Mouse (Mus musculus) spleen, embryonic (tissue): ENCODE data around the gene G3bp2.
"Not testable (repeated sequence)": the region's sequence is repeated elsewhere in the genome, so short reads cannot be mapped to it uniquely, and the experiment has no call there.

ENCODE experiments used
- CTCF ChIA-PET: fragments of 350-600 bp; sonication (Branson Sonifier 250); formaldehyde crosslinking; loops from one replicate; lab custom pipeline; 2022; lab: Charles Lee

The G3bp2 gene

DNA sequence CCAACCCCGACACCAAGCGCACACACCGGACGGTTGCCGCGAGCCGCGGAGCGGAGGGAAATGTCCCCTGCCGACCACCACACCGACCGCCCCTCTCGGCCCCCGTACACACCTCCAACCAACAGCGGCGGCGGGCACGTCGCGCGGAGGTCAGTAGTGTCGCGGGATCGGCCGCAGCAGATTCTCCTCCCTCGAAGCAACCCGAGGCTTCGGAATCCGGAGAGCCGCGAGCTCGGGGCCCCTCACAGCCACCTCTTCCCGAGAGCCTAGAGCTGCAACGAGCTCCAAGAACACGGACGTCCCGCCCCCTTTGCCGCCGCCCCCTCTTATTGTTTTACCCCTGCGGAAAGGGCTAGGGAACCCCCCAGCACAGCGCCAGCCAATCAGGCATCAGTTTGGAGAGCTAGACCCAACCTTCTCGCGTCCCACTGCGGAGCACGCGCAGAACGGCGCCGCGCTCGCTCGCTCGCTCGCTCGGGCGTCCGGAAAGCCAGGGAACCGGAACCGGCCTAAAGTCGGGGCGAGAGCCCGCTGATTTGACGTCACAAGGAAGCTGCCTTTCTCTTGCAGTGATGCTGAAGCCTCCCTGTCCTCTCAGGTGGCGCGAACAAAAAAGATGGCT is at the start of gene G3bp2:
Gene G3bp2, minus strand, starts transcription at position 303 of the 622 bp plus-strand sequence.
- CTCF ChIA-PET = interaction anchor here (0.7 kb wide), 1 partner anchor 34 kb away, joined by 3 read pairs; no protein-coding TSS in a partner anchor

DNA sequence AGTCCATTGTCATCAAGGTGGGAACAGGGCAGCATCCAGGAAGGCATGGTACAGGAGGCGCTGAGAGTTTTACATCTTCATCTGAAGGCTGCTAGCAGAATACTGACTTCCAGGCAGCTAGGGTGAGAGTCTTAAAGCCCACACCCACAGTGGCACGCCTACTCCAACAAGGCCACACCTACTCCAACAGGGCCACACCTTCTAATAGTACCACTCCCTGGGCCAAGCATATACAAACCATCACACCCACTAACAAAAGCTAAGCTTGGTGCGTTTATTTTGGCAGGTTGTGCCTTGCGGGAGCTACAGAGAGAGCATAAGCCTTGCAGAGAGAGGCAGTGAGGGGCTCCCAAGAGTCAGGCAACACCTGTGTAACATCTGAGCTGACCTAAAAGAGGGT is 49.5 kb upstream of the G3bp2 start:
- CTCF ChIA-PET = not testable (repeated sequence)

DNA sequence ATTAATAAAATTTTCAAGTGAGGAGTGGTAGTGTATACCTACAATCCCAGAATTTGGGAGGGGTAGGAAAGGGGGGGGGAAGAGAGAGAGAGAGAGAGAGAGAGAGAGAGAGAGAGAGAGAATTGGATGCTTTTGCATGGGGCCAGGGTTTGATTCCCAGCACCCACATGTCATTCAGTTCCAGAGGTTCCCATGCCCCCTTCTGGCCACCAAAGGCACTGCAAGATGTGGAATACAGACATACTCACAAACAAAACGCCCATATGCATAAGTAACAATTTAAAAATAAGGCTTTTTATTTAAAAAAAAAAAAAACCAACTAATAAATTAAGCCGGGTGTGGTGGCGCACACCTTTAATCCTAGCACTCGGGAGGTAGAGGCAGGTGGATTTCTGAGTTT is 48.6 kb upstream of the G3bp2 start:
- CTCF ChIA-PET = no interaction called here

DNA sequence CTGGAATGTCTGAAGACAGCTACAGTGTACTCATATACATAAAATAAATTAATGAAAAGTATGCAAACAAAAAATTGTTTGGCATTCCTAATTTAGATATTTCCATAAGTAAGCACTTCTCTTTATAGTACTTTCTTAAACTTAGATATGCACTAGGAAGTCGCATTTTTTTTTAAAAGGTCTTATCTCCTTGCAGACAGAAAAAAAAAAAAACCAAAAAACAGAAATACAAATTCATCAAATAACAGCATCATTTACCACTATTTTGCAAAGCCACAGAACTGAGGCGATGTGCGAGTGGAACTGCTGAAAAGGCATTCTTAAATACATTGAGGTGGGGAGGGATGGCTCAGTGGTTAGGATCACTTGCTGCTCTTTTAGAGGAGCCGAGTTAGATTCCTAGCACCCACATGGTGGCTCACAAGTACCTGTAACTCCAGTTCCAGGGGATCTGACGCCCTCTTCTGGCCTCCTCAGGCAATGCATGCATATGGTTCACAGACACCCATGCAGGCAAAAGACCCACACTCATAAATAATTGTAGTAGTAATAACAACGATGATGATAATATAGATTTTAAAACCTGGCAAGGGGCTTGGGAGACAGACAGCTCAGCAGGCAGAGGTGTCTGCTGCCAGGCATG is 46.6 kb upstream of the G3bp2 start:
- CTCF ChIA-PET = no interaction called here

DNA sequence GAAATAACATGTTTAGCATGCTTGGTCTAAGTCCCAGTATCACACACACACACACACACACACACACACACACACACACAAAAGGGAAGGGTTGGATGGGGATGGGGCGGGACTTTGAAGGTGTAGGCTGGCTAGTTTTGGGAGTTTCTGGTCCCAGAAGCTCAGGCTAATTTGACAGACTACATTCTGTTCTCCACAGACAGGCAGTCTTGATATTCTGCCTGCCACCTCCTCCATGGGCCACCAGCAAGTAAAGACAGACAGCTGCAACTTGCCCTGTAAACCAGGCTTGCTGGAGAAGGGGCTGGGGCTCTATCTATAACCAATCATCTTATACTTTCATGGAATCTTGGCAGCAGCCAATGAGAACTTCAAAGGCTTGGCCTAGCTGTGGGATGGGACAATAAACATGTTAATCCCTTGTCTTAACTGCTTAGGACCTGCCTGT is 45.8 kb upstream of the G3bp2 start:
- CTCF ChIA-PET = no interaction called here

DNA sequence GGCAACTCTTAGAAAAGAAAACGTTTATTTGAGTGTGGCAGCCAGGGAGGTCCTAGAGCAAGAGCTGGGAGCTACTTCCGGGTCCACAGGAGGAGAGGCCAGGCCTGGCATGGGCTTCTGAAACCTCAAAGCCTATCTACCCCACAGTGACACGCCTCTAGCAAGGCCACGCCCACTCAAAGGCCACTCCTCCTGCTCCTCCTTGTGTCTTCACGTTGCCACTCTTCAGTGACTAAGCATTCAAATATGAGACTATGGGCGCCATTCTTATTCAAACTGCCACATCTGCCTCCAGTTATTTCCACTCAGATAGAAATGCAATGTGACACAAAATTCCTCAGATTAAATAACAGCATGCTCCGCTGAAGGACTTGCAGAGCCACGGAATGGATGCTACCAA is 45.1 kb upstream of the G3bp2 start:
- CTCF ChIA-PET = no interaction called here

DNA sequence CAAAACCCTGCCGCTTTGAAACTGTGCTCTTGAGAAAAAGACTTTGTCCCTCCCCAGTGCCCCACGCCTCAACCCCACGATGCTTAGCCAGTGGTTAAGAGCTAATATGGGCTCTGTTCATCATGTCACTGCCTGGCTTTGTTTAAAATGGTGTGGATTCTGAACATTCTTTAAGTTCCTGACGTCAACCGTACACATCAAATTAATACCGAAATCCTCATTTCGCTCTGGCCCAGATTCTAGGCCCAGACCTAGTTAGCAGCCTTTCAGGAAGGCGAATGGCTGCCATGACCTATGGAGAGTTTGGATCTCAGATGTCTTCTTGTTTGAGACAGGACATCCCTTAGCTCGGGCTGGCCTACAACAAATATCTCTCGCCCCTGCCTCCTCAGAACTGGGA is 44.2 kb upstream of the G3bp2 start:
- CTCF ChIA-PET = no interaction called here

DNA sequence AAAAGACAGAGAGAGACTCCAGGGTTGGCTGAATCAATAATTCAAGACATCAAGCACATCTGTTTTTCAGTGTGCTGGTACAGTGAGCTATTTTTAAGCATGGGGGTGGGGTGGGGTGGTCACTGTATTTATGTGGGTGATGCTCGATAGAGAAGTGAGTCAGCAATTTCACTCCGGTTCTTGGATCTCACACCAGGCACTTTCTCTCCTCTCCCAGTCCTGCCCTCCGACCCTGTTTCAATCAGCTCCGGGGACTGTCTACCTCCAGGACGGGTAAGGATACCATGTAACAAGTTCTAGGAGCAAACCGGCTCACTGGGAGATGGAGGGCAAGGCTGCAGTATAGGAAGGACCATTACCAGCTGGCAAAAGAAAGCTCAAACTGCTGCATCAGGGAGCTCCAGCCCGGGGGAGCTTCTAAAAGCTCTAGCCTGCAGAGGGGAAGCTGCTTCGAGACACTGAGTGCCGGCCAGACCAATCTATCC is 43.7 kb upstream of the G3bp2 start:
- CTCF ChIA-PET = interaction anchor here (0.7 kb wide), 1 partner anchor 78 kb away, joined by 3 read pairs; no protein-coding TSS in a partner anchor

DNA sequence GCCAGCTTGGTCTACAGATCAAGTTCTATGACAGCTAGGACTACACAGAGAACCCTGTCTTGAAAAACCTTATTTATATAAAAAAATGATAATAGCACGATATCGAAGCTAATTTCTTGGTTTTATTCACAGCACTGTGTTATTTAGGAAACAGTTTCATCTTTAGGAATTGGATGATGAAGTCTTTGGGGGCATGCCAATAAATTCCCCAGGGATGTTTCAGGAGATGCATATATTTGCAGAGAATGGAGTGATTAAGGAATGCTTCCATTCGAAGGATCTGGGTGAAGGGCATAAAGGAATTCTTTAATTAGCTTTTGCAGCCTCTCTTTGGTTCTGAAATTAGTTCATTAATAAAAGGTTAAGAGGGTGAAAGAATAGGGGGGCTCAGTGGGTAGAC is 41.9 kb upstream of the G3bp2 start:
- CTCF ChIA-PET = interaction anchor here (0.7 kb wide), 1 partner anchor 259 kb away, joined by 3 read pairs; no protein-coding TSS in a partner anchor

DNA sequence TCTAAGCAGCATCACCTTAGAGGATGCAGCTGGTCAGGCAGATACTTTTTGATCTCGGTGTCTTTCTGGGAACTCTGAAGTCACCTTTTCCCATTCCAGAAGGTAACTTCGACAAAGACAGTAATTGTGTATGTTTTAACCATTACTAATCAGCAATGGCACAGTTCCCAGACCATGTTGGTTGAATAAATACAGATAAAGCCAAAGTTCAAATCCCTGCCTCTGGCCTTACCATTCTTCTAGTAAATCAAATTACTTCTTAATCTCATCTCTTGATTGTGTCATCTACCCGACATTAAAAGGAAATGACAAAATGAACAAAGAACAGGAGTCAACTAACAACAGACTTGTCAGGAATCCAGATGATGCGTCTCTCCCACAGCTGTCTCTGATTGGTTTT is 38.1 kb upstream of the G3bp2 start:
- CTCF ChIA-PET = interaction anchor here (0.6 kb wide), 1 partner anchor 46 kb away, joined by 3 read pairs; no protein-coding TSS in a partner anchor

DNA sequence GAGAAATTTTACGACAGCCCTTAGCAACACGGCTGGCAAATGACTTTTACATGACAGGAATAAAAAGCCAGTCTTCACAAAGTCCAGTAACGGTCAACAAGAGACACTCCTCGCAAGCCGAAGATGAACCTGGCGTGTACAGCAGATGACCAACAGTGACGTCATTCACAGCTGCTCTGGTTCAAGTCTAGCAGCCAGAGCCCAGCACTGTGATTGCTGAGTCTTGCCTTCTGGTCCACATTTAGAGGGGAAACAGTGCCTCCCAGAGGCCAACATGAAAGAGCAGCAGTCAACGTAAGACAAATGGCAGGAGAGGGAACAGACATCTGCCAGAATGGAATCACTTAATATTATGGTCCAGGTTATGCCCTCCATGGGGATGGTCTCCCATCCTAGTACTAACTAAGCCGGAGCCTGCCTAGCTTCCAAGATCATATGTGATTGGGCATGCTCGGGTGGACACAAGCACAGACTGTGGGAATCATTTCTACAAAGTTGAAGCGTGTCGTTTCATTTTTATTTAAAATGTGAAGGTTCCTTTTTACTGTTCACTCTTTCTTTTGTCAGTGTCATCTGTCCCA is 34.4 kb upstream of the G3bp2 start:
- CTCF ChIA-PET = interaction anchor here (0.8 kb wide), 1 partner anchor 34 kb away, joined by 3 read pairs; no protein-coding TSS in a partner anchor

DNA sequence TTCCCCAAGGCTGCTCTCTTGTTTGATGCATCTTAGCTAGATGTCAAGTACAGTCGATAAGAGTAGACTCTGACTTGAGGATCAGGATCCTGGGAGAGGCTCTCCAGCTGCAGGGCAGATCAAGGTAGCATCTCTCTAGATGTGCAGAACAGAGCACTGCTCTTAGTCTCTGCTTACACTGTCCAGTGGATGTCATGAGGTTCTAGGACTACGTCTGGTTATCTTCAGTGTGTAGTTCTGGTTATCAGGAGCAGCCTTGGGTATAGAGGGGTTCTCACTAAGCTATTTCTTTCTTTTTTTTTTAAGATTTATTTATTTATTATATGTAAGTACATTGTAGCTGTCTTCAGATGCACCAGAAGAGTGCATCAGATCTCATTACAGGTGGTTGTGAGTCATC is 31.4 kb upstream of the G3bp2 start:
- CTCF ChIA-PET = no interaction called here

DNA sequence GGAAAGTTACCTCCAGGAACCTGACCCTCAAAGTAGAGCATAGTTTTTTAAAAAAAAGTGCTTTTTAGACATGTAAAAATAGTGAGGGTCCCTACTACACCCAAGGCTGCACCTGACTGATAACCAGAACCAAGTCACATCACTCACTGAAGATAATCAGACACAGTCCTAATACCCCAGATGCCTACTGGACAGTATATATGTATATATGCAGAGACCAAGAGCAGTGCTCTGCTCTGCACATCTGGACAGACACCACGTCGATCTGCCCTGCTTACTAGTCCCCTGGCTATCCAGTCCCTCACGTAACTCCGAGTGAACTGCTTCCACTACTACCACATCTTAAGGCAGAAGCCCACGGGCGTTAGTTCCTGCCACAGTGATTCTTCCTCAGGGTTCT is 30.7 kb upstream of the G3bp2 start:
- CTCF ChIA-PET = no interaction called here

DNA sequence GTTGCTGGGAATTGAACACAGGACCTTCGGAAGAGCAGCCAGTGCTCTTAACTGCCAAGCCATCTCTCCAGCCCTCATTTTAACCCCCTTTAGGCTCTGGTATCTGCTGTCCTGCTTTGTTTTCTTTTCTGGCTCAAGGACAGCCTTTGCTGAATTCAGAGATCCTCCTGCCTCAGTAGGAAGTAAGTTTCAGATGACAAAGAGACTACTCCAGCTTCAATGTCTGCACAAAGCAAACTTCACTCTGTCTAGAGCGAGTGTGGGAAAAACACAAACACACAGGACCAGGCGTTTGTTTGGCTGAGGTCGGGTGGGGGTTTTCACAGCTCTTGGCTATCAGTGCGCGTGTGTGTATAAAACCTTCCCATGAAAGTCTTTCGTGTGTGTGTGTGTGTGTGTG is 30.0 kb upstream of the G3bp2 start:
- CTCF ChIA-PET = no interaction called here

DNA sequence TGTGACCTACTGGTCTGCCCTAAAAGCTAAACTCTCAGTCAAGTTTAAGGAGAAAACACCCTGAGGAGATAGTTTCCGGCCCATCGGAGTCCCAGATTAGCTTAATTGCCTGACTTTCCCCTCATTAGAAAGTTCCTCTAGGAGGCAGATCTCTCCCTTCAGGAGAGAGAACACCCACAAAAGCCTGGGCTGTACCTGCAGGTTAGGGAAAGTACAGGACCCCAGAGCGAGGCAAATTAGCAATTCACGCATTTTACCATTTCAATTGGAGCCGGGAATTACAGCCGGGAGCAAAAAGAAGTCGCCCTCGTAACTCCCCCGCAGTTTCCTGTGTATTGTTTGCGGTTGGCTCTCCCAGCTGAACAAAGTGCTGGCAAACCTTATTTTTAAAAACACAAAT is 29.1 kb upstream of the G3bp2 start:
- CTCF ChIA-PET = interaction anchor here (0.7 kb wide), 1 partner anchor 342 kb away, joined by 3 read pairs; no protein-coding TSS in a partner anchor

DNA sequence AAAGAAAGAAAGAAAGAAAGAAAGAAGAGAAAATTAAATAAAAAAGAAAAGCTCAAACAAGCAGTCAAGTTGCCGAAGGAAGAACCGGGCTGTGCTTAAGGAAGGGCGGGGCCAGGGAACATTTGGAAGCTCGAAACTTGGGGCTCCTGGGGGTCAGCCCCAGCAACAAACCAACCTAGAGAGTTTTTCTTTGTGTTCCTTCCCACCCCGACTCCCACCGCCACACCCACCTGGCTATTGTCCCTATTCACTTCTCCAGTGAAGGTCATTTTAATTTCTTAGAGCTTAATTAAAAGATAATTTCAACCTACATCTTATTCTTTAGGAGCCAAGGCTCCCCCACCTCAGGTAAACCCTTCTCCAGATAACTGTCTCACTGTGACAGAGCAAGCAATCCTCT is 28.7 kb upstream of the G3bp2 start:
- CTCF ChIA-PET = interaction anchor here (0.7 kb wide), 1 partner anchor 342 kb away, joined by 3 read pairs; no protein-coding TSS in a partner anchor

DNA sequence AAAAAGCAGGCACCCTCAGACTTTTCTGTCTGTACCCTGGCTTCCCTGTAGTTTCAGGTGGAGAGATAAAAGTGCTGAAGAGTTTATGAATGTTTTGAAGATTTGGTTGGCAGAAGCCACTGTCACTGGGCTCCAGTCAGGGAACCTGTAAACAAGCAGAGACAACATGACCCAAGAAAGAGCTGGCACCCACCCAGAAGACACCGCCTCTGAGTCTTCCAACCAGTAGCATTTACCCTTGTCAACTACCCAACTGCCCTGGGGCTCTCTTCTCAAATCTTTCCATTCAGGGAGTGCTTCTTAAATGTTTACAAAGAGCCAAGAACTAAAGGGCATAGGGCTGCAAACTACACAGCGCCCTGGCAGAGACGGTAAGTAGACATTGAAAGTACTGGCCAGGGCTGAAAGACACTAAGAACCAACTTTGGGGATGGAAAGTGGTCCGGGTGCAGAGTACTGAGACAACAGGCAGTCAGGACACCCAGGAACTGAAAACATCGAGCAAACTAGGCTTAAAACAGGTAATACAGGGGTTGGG is 27.4 kb upstream of the G3bp2 start:
- CTCF ChIA-PET = no interaction called here

DNA sequence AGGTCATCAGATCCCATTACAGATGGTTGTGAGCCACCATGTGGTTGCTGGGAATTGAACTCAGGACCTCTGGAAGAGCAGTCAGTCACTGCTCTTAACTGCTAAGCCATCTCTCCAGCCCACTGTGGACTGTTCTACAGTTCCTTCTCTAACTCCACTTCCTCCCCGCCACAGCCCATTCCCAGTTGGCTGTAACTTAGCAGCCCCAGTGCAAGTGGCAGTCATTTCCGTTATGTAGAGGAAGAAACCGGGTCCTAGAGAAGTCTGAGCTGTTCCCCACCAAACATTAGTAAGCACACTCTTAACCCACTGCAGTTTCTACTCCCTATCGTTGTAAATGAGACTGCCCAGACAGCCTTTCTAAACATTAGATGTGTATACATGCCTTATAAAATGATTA is 23.8 kb upstream of the G3bp2 start:
- CTCF ChIA-PET = interaction anchor here (0.6 kb wide), 1 partner anchor 30 kb away, joined by 8 read pairs; no protein-coding TSS in a partner anchor

DNA sequence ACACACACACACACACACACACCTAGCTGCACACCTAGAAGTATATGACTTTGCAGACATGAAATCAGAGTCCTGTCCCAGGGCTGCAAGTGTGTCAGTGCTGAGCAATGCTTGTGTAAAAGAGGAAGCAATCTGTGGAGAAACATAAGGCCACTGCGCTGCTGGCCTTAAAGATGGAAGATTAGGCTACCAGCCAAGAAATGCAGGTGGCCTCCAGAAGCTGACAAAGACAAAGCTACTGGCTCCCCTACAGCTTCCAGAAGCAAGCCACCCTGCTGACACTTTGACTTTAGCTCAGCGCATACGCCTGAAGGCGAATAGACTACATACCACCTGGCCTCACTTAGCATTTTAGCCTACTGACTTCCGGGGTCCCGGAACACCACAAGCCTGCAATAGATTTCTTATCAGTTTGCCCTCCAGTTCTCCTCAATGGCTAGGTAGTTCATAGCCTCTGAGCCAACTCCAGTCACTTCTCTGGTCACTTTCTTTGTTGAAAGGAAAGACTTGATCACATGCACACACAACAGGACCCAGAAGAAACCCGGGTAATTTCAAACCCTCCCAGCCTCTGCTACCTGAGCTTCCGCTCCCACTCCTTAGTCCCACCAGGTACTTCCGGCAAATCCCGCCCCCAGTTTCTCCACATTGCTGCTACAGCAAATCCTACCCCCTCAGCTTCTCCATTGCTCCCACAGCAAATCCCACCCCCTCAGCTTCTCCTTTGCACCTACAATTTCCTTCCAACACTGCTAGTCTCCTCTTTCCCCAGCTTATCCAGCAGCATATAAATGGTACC is 23.0 kb upstream of the G3bp2 start:
- CTCF ChIA-PET = no interaction called here

DNA sequence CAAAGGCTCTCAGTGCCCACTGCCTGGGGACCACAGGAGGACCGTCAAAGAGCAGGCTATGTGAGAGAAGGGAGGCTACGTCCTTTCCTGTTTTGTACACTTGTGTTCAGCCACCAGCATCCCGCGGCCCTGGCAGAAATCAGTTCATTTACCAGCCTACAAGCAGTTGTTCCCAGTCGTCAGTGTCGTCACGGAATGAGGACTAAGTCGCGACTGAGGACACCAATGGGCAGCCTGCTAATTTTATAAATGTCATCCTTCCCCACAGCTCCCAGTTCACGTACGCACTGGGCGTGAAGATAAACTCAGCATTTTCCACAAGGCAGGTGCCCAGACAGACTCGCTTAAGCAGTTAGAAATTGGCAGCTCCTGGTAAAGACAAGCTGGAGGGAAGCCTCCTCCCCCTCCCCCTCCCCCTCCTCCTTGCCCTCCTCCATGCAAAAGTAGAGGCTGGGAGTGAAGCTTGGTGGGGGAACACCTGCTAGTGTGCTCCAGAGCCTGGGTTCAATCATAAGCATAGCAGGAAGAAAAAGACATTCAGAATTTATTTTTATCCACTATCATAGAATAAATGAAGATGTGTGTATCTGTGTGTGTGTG is 20.4 kb upstream of the G3bp2 start:
- CTCF ChIA-PET = no interaction called here

DNA sequence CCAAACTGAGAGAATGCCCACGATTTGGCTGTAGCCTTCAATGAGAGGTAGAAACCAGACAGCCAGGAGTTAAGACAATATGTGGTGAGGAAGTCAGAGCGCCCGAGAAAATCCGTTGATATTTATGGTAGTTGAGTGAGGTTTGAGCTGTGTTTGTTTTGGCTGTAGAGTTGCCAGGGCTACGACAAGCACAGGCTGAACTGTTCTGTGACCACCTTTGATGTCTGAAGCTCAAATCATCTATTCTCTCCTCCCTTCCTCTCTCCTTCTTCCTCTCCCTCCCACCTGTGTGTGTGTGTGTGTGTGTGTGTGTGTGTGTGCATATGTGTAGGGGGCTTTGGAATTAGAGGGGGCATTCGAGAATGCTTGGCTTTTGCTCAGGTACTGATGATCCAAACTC is 19.5 kb upstream of the G3bp2 start:
- CTCF ChIA-PET = no interaction called here
